In the genomic region with DNA sequence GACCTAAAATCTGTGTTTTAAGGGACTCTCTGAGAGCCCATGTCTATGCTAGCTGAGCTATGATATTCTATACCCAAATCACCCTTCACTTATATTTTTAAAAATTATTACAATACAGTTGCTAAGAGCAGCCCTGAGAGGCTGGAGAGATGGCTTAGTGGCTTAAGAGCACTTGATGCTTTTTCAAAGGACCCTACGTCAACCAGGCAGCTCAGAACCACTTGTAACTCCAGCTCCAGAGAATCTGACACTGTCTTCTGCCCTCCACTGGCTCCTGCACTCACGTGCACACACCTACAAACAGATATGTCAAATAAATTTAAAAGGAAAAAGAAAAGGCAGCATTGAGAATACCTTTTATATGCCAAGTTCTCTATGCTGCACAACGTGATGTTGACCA, we compare ENCODE assay signal across 24 mouse cellular contexts. TPM values are rescaled to one million over a fixed set of nuclear protein-coding genes. Genes with fewer than 3 reads are reported as not detected.
A peak's percentile ranks its signal among the peaks of the same experiment; 100 is the strongest.
DNase-seq lines count a peak whose midpoint lies in the region; ATAC-seq lines count a peak whose summit lies in the region.
"Had no signal": no experiment of that assay in that cellular context is flagged by ENCODE, and none has a peak within 500 bp of the region (broad histone marks: within the 10 kb centered on the region; RNA-seq: fewer than 3 reads in every experiment).

No protein-coding gene starts in this region.

- H3K9ac ChIP-seq in lung, embryonic 16.5 days (ENCODE audit: low read length) = no peak overlapping the region
- no peak overlapping the region for H3K9ac ChIP-seq in forebrain, embryonic 15.5 days (replicated peaks)
- H3K9ac ChIP-seq: embryonic facial prominence, embryonic 12.5 days; forebrain, embryonic 13.5 days had no signal

- intact Hi-C loops in heart, postnatal 36 days (cut with DNase I) = no loop called here

- WGBS in lung, embryonic 16.5 days = 57% methylated on average over 3 of the region's 3 CpGs
- WGBS in forebrain, embryonic 15.5 days = 90% methylated on average over 3 of the region's 3 CpGs

- DNase-seq in heart, adult 11 months = peak; percentile 44
- DNase-seq in heart, postnatal 36 days = no peak
- DNase-seq in lung, postnatal 14 days = no peak
- peak; percentile 21 for DNase-seq in lung, postnatal 25 days (ENCODE audit: low spot score)
- DNase-seq: adrenal gland, adult 8-10 months; adrenal gland, postnatal 14 days; adrenal gland, postnatal 36 days; B cell, adult 2 months; cerebellum, adult 11-12 months; cerebellum, adult 2 months; cerebellum, adult 9-10 months; cerebellum, postnatal 10 days; cerebellum, postnatal 25 days had no signal

- ATAC-seq in lung, embryonic 16.5 days (ENCODE audit: low read depth) = peak; percentile 83
- no peak for ATAC-seq in forebrain, embryonic 15.5 days (replicated peaks)
- ATAC-seq: activated CD4-positive, CD25-positive, alpha-beta regulatory T cell, adult 4 months; CD4-positive, CD25-positive, alpha-beta regulatory T cell, adult 4 months; forebrain, embryonic 13.5 days; forebrain, embryonic 16.5 days; Patski had no signal

- H3K27me3 ChIP-seq in lung, embryonic 16.5 days (ENCODE audit: control insufficient read depth, insufficient read depth, low read depth, low read length) = no peaks in the 10 kb centered on the region
- no peaks in the 10 kb centered on the region for H3K27me3 ChIP-seq in forebrain, embryonic 15.5 days
- H3K27me3 ChIP-seq: CH12.LX; embryonic facial prominence, embryonic 12.5 days; forebrain, embryonic 13.5 days; Patski had no signal

- no peak overlapping the region for H3K4me2 ChIP-seq in lung, embryonic 16.5 days (ENCODE audit: low read depth, low read length)
- no peak overlapping the region for H3K4me2 ChIP-seq in forebrain, embryonic 15.5 days (replicated peaks)
- H3K4me2 ChIP-seq: embryonic facial prominence, embryonic 12.5 days; forebrain, embryonic 13.5 days had no signal

- no peaks in the 10 kb centered on the region for H3K9me3 ChIP-seq in lung, embryonic 16.5 days (ENCODE audit: control insufficient read depth, low read length)
- H3K9me3 ChIP-seq in forebrain, embryonic 15.5 days = no peaks in the 10 kb centered on the region
- H3K9me3 ChIP-seq: embryonic facial prominence, embryonic 10.5 days; embryonic facial prominence, embryonic 12.5 days; forebrain, embryonic 13.5 days; G1E had no signal

- H3K36me3 ChIP-seq in lung, embryonic 16.5 days (ENCODE audit: control insufficient read depth, insufficient read depth, low read length) = peaks cover 8% of the 10 kb centered on the region; the same call in 1 of the 2 replicates
- H3K36me3 ChIP-seq in forebrain, embryonic 15.5 days = peaks cover 81% of the 10 kb centered on the region

- H3K27ac ChIP-seq in lung, embryonic 16.5 days (ENCODE audit: low read length) = no peak overlapping the region
- no peak overlapping the region for H3K27ac ChIP-seq in forebrain, embryonic 15.5 days (replicated peaks)
- H3K27ac ChIP-seq: embryonic facial prominence, embryonic 10.5 days; embryonic facial prominence, embryonic 12.5 days; forebrain, embryonic 13.5 days had no signal

- H3K4me1 ChIP-seq in lung, embryonic 16.5 days (replicated peaks; ENCODE audit: control insufficient read depth, insufficient read depth, low read length) = peaks cover 5% of the 10 kb centered on the region; the same call in 1 of the 2 replicates
- no peaks in the 10 kb centered on the region for H3K4me1 ChIP-seq in forebrain, embryonic 15.5 days
- H3K4me1 ChIP-seq: embryonic facial prominence, embryonic 10.5 days; embryonic facial prominence, embryonic 12.5 days; forebrain, embryonic 13.5 days had no signal

- no peak overlapping the region for H3K4me3 ChIP-seq in lung, embryonic 16.5 days (ENCODE audit: low read length)
- no peak overlapping the region for H3K4me3 ChIP-seq in forebrain, embryonic 15.5 days
- H3K4me3 ChIP-seq: embryonic facial prominence, embryonic 10.5 days; embryonic facial prominence, embryonic 12.5 days; forebrain, embryonic 13.5 days had no signal

RNA-seq across cellular contexts. Expression of gene Abcc5, which starts 34.4 kb away (rescaled TPM):
- total RNA-seq in heart, postnatal 36 days (2021) = 10 to 100 TPM; 32.2 to 34.5 TPM
- polyA plus RNA-seq in lung, embryonic 16.5 days (2015; fragmentation: Nextera tagmentation; extraction: Ambion mirVana) = 65.1 and 80.4 TPM in 2 replicates
- 143 and 144 TPM in 2 replicates for polyA plus RNA-seq in forebrain, embryonic 15.5 days (2015; fragmentation: Nextera tagmentation; extraction: Ambion mirVana)

Comparison
In these comparisons a context has a peak if more than half of its experiments do, and no peak if none do; other contexts are left out.
1. DNase-seq: peak in heart, adult 11 months (single experiment) and lung, postnatal 25 days (single experiment); none in heart, postnatal 36 days (0 of 2) and lung, postnatal 14 days (single experiment).